Mouse (Mus musculus): ENCODE data around the gene Mrpl58. TPM values are rescaled to one million over a fixed set of nuclear protein-coding genes. Genes with fewer than 3 reads are reported as not detected.
"Not testable (repeated sequence)": the region's sequence is repeated elsewhere in the genome, so short reads cannot be mapped to it uniquely, and the experiment has no call there.

Gene Mrpl58
- polyA plus RNA-seq, 1 experiment, result not detected

DNA sequence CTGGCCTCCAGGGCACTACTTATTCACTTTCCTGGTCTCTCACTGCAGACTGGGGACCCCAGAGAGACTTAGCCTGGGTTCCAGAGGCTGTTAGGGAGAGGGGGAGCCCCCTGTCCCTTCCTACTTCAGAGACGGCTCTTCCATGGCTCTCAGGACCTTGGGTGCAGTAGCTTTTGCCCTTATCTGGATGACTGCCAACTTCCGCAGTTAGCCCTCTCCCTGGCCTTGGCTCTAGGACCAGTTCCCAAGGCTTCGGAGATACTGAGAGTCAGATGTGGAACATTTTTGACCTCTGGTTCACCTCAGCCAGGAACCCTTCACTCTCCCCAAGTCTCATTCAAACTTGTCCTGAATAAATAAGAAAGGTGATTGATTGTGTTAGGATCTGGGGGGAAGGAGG, 43.4 kb downstream of the Mrpl58 start:
- 76% methylated on average over 3 of the region's 3 CpGs for WGBS
- Histone ChIP-seq H3K27ac (ENCODE audit: insufficient read depth, low read depth, low read length) (no peak overlapping the region), H3K4me1 (ENCODE audit: control insufficient read depth, insufficient read depth, low read length) (no peaks in the 10 kb centered on the region), H3K4me3 (ENCODE audit: insufficient read depth, low read depth, low read length) (no peak overlapping the region)
- TF ChIP-seq POLR2A (IDR thresholded peaks at IDR 0.05; ENCODE audit: insufficient read depth, low read depth, low read length) (no peak), CTCF (IDR thresholded peaks at IDR 0.05; ENCODE audit: insufficient read depth, low read depth, low read length) (no peak)

DNA sequence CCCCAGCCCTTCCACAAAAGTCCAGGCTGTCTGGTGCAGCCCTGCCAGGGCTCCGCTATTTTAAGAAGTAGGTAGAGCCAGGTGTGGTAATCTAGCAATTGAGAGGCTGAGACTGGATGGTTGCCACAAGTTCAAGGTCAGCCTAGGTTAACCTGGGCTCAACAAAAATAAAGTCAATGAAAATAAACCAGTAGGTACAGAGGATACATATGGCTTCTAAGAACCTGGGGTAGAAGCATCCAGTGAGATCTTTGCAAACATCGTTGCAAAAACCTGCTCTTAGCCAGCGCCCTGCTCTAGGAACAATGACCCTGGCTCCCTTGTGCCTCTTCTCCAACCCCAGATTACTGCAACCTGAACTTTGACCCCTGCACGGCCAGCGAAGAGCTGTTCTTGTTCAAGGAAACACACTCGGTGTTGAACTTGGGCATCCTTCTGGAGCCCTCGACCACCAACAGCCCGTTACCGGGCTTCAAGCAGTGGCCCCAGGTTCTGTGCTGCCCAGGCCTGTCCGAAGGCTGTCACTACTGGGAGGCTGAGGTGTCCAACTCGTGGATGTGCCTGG, 43.9 kb downstream of the Mrpl58 start:
- Histone ChIP-seq H3K27ac (ENCODE audit: insufficient read depth, low read depth, low read length) (no peak overlapping the region), H3K4me1 (ENCODE audit: control insufficient read depth, insufficient read depth, low read length) (no peaks in the 10 kb centered on the region), H3K4me3 (ENCODE audit: insufficient read depth, low read depth, low read length) (no peak overlapping the region)
- TF ChIP-seq POLR2A (IDR thresholded peaks at IDR 0.05; ENCODE audit: insufficient read depth, low read depth, low read length) (no peak), CTCF (IDR thresholded peaks at IDR 0.05; ENCODE audit: insufficient read depth, low read depth, low read length) (no peak)
- WGBS, result 90% methylated on average over 11 of the region's 11 CpGs

DNA sequence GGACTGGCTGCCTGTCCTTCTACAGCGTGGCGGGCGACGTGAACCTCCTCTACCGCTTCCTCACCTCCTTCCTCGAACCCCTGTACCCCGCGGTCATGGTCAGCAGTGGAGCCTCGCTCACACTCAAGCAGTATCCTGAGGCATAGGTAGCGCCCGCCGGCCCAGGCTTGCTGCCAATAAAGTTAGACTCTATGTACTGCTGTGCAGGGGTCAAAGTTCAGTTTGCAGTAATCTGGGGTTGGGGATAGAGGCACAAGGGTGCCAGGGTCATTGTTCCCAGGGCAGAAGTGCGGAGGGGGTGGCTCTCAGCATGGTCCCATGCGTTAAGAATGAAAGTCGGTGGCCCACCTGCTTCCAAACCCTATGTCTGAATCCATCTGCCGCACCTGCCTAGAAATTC, 44.5 kb downstream of the Mrpl58 start:
- no peaks in the 10 kb centered on the region for H3K4me1 ChIP-seq (ENCODE audit: control insufficient read depth, insufficient read depth, low read length)
- H3K4me3 ChIP-seq (ENCODE audit: insufficient read depth, low read depth, low read length), result no peak overlapping the region
- TF ChIP-seq CTCF (IDR thresholded peaks at IDR 0.05; ENCODE audit: insufficient read depth, low read depth, low read length) (no peak), POLR2A (IDR thresholded peaks at IDR 0.05; ENCODE audit: insufficient read depth, low read depth, low read length) (no peak)
- H3K27ac ChIP-seq (ENCODE audit: insufficient read depth, low read depth, low read length), result no peak overlapping the region
- whole genome bisulfite sequencing, result 93% methylated on average over 16 of the region's 16 CpGs

DNA sequence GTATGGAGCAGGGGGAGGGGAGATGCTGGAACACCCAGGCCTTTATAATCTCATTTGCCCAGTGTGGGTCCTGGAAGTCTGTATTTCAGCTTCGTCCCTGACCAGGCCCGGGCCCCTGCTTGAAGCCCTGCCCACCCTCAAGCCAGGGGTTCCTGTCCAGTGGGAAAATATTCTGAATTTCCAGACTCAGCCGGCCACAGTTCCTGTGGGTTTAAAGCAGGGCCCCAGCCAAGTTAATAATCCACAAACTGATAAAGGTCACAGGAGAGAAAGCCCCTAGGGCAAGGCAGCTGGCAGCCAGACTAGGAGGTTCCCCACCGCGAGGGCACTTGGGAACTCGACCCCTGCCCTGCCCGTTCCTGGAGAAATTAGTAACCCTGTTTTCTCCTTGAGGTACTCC, 45.4 kb downstream of the Mrpl58 start:
- 71% methylated on average over 7 of the region's 7 CpGs for WGBS
- TF ChIP-seq CTCF (IDR thresholded peaks at IDR 0.05; ENCODE audit: insufficient read depth, low read depth, low read length) (no peak), POLR2A (IDR thresholded peaks at IDR 0.05; ENCODE audit: insufficient read depth, low read depth, low read length) (no peak)
- H3K4me1 ChIP-seq (ENCODE audit: control insufficient read depth, insufficient read depth, low read length), result no peaks in the 10 kb centered on the region
- no peak overlapping the region for H3K27ac ChIP-seq (ENCODE audit: insufficient read depth, low read depth, low read length)
- no peak overlapping the region for H3K4me3 ChIP-seq (ENCODE audit: insufficient read depth, low read depth, low read length)

DNA sequence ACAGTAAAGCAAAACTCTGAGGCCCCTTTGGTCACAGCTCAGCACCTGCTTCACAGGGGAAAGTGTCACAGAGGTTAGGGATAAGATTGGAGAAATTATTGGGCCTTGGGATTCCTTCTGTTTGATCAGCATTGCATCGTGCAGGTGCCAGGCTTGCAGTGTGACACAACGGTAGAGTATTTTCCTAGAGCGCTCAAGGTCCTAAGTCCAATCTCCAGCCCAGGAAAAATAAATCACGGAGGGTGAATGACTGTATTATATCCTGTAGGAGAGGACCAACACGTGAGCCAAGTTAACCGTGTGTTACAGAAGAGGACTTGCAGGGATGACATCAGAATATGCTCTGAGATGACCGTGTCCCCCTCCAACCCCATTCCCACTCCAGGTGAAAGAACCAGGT, 46.6 kb downstream of the Mrpl58 start:
- TF ChIP-seq CTCF (IDR thresholded peaks at IDR 0.05; ENCODE audit: insufficient read depth, low read depth, low read length) (no peak), POLR2A (IDR thresholded peaks at IDR 0.05; ENCODE audit: insufficient read depth, low read depth, low read length) (no peak)
- Histone ChIP-seq H3K27ac (ENCODE audit: insufficient read depth, low read depth, low read length) (no peak overlapping the region), H3K4me1 (ENCODE audit: control insufficient read depth, insufficient read depth, low read length) (no peaks in the 10 kb centered on the region), H3K4me3 (ENCODE audit: insufficient read depth, low read depth, low read length) (no peak overlapping the region)
- WGBS, result 95% methylated on average over 7 of the region's 7 CpGs

DNA sequence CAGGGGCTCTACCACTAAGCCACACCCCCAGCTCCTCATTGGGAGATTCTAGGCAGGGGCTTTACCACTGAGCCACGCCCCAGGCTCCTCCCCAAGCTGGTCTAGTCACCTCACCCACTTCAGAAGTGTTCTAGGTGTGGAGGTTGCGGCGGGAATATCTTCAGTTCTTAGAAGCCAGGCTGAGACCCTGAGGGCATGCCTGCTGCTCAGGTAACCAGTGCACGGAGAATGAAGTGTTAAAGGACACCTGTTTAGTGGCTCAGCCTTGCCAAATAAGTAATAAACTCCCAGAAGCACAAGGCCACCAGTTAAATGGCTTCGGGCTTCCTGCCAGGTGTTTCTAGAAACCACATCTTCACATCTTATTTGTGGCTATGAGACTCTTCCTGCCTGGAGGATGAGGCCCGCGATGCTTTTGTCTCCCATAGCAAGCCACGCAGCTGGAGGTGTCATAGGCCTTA, 48.3 kb downstream of the Mrpl58 start:
- Histone ChIP-seq H3K4me1 (ENCODE audit: control insufficient read depth, insufficient read depth, low read length) (no peaks in the 10 kb centered on the region), H3K27ac (ENCODE audit: insufficient read depth, low read depth, low read length) (no peak overlapping the region), H3K4me3 (ENCODE audit: insufficient read depth, low read depth, low read length) (no peak overlapping the region)
- WGBS, result 77% methylated on average over 8 of the region's 8 CpGs
- TF ChIP-seq CTCF (IDR thresholded peaks at IDR 0.05; ENCODE audit: insufficient read depth, low read depth, low read length) (no peak), POLR2A (IDR thresholded peaks at IDR 0.05; ENCODE audit: insufficient read depth, low read depth, low read length) (no peak)

DNA sequence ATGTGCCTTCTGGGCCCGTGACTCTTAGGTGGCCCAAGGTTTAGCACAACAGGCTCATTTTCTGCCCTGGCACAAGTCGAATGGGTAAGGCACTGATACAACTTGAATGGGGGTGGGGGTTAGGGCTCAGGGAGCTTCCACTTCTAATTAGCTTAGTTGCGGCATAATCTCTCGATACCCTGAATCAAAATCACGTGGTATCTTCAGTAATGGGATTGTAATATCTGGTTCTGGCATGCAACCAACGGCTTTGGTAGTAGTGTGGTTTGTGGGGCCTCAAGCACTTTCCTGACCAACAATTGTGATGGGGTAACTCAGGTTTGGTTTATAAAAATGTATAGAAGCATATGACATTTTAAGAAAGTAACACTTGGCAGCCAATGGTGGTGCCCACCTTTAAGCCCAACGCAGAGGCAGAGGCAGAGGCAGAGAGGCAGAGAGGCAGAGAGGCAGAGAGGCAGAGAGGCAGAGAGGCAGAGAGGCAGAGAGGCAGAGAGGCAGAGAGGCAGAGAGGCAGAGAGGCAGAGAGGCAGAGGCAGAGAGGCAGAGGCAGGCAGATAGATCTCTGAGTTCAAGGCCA, 48.8 kb downstream of the Mrpl58 start:
- 75% methylated on average over 7 of the region's 7 CpGs for WGBS
- peaks cover 1% of the 10 kb centered on the region; the same call in 1 of the 2 replicates for H3K4me1 ChIP-seq (ENCODE audit: control insufficient read depth, insufficient read depth, low read length)
- no peak overlapping the region for H3K4me3 ChIP-seq (ENCODE audit: insufficient read depth, low read depth, low read length)
- H3K27ac ChIP-seq (ENCODE audit: insufficient read depth, low read depth, low read length), result no peak overlapping the region; the same call in 1 of the 2 replicates
- TF ChIP-seq CTCF (IDR thresholded peaks at IDR 0.05; ENCODE audit: insufficient read depth, low read depth, low read length), result no peak
- no peak for TF ChIP-seq POLR2A (IDR thresholded peaks at IDR 0.05; ENCODE audit: insufficient read depth, low read depth, low read length)

DNA sequence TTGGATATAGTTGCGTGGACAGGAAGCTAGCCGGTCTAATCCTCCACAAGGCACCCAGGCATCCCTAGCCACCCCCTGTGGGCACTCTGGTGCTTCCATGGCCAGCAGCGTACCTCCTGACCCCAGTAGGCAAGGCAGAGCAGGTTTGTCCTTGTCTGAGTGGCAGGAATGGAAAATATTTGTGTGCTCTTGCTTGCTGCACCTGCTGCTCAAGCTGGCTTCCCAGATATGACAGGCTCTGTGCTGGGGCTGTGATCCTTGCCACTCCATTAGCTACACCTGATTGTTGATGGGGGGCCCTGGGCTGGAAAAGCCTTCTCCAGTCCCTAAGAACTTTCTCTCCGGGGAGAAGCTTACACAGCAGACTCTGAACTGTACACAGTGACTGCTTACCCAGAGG, 49.8 kb downstream of the Mrpl58 start:
- H3K4me3 ChIP-seq (ENCODE audit: insufficient read depth, low read depth, low read length), result no peak overlapping the region
- 79% methylated on average over 4 of the region's 4 CpGs for WGBS
- TF ChIP-seq CTCF (IDR thresholded peaks at IDR 0.05; ENCODE audit: insufficient read depth, low read depth, low read length) (no peak), POLR2A (IDR thresholded peaks at IDR 0.05; ENCODE audit: insufficient read depth, low read depth, low read length) (no peak)
- no peak overlapping the region for H3K27ac ChIP-seq (ENCODE audit: insufficient read depth, low read depth, low read length)
- H3K4me1 ChIP-seq (ENCODE audit: control insufficient read depth, insufficient read depth, low read length), result peaks cover 4% of the 10 kb centered on the region; the same call in 1 of the 2 replicates

DNA sequence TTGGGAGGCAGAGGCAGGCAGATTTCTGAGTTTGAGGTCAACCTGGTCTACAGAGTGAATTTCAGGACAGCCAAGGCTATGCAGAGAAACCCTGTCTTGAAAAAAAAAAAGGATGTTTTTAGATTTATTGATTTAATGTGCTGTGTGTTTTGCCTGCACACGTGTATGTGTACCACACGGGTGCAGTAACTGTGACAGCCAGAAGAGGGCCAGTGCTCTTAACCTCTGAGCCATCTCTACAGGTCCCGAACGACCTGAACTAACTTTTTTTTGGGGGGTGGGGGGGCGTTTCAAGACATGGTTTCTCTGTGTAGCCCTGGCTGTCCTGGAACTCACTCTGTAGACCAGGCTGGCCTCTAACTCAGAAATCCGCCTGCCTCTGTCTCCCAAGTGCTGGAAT, 51.3 kb downstream of the Mrpl58 start:
- H3K4me1 ChIP-seq (ENCODE audit: control insufficient read depth, insufficient read depth, low read length); H3K27ac ChIP-seq (ENCODE audit: insufficient read depth, low read depth, low read length); H3K4me3 ChIP-seq (ENCODE audit: insufficient read depth, low read depth, low read length): not testable (repeated sequence)
- 86% methylated on average over 6 of the region's 6 CpGs for WGBS
